Mouse (Mus musculus) stomach, postnatal 0 days (tissue): ENCODE measurements at regions not wholly inside any gene's neighbourhood (a gene's known extent, or its start where the extent isn't known, plus 50 kb on each side); places are given as distances from the start of the nearest gene placed in this dataset.

Experiments used
- CTCF ChIP-seq: IDR thresholded peaks from 2 replicates; pipeline ENCODE4 v1.5.1; 2016; ENCODE audit warnings: antibody characterized with exemption, low read depth, mild to moderate bottlenecking, moderate library complexity
- EP300 ChIP-seq: optimal IDR thresholded peaks from 2 replicates; pipeline ENCODE3; 2016; ENCODE audit warnings: antibody characterized with exemption

GRCm38 (mm10) chr13:39256708-39257107, 296.0 kb upstream of the Slc35b3 start:
- TF ChIP-seq CTCF (no peak), EP300 (no peak)
